Mouse (Mus musculus) neural tube, embryonic 13.5 days (tissue): ENCODE data around the gene Xrcc5. TPM values are rescaled to one million over a fixed set of nuclear protein-coding genes. Genes with fewer than 3 reads are reported as not detected.

ENCODE experiments used
- ATAC-seq: fragments of 200-750 bp; cut with Nextera tagmentation; 2 replicates; pipeline ENCODE4 v1.8.0; 2017; ENCODE audit warnings: low read depth, mild to moderate bottlenecking, moderate TSS enrichment, moderate library complexity
- H3K27ac ChIP-seq: fragments of 300-500 bp; sonication (generic); replicated peaks from 2 replicates; pipeline ENCODE4 v1.5.1; 2015; ENCODE audit warnings: moderate library complexity, mild to moderate bottlenecking, inconsistent platforms
- H3K27me3 ChIP-seq: fragments of 300-500 bp; sonication (generic); 2 replicates; pipeline ENCODE4 v1.6.1; 2015; ENCODE audit warnings: mild to moderate bottlenecking, inconsistent platforms
- H3K36me3 ChIP-seq: fragments of 300-500 bp; sonication (generic); 2 replicates; pipeline ENCODE4 v1.6.1; 2015; ENCODE audit warnings: mild to moderate bottlenecking, inconsistent platforms
- H3K4me1 ChIP-seq: fragments of 300-500 bp; sonication (generic); replicated peaks from 2 replicates; pipeline ENCODE4 v1.6.1; 2015; ENCODE audit warnings: inconsistent platforms
- H3K4me2 ChIP-seq: fragments of 300-500 bp; sonication (generic); 2 replicates; pipeline ENCODE4 v1.6.1; 2015; ENCODE audit warnings: inconsistent platforms, mild to moderate bottlenecking, moderate library complexity
- H3K4me3 ChIP-seq: fragments of 300-500 bp; sonication (generic); 2 replicates; pipeline ENCODE4 v1.5.1; 2015; ENCODE audit warnings: mild to moderate bottlenecking, inconsistent platforms
- H3K9ac ChIP-seq: fragments of 300-500 bp; sonication (generic); 2 replicates; pipeline ENCODE4 v1.6.1; 2015; ENCODE audit warnings: moderate library complexity, mild to moderate bottlenecking, inconsistent platforms
- H3K9me3 ChIP-seq: fragments of 300-500 bp; sonication (generic); 2 replicates; pipeline ENCODE4 v1.6.1; 2016; ENCODE audit warnings: inconsistent platforms
- WGBS: fragments of 180-500 bp; shearing (Covaris S2); methylation state at CpG from one replicate; pipeline ENCODE4 v1.1.7; 2015; 5-methylcytosine and 5-hydroxymethylcytosine counted together
- polyA plus RNA-seq: library from polyadenylated mRNA; unstranded; fragments of >200 nt; fragmentation: Nextera tagmentation; extraction: Ambion mirVana; gene quantifications from 2 replicates; pipeline ENCODE4 v1.2.1, GENCODE M21; 2015

Xrcc5 gene
- polyA plus RNA-seq, 1 experiment from 2014 or later, result 26.3 TPM

DNA sequence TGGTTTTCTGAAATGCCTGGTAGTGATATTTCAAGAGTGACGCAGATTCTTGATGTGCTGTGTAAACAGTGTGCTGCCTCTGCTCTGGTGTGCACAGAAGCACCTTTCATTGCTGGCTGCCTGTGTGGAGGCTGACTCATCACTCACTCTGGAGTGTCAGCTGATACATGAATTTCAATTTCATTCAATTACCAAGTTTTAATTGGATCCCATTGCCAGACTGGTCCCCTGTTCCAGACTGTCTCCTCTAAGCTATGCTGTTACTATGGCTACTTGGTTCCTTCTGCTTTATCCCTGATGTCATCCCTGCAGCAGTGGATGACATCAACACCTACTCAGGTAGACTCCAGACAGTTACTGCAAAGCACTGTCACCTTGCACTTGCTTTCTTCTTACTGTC, 65.3 kb downstream of the Xrcc5 start:
- H3K27me3 ChIP-seq, result no peaks in the 10 kb centered on the region
- peaks cover 12% of the 10 kb centered on the region for H3K4me1 ChIP-seq
- no peak overlapping the region for H3K4me3 ChIP-seq
- H3K36me3 ChIP-seq, result no peaks in the 10 kb centered on the region
- 56% methylated on average over 1 of the region's 1 CpGs for WGBS
- peak overlapping the region; percentile 74 for H3K27ac ChIP-seq
- no peak overlapping the region for H3K9ac ChIP-seq
- no peak overlapping the region for H3K4me2 ChIP-seq
- ATAC-seq, result peak; percentile 80
- no peaks in the 10 kb centered on the region for H3K9me3 ChIP-seq

DNA sequence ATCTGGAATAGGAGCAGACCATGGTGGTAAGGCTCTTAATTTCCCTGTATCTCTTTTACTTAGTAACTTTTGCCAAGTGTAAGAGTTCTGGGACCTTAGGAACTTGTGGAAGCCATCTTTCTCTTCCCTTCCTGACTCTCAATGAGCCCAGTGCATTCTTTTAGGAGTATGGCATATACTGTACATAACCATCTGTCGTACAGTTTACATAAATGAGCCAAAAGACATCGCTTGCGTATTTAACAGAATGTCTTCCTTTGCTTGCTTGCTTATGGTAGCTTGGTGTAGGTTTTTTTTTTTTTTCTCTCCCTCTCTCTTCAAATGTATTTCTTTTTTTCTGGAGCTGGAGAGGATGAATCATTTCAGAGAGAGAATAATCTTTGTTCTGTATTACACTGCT, 65.7 kb downstream of the Xrcc5 start:
- peaks cover 12% of the 10 kb centered on the region for H3K4me1 ChIP-seq
- no peaks in the 10 kb centered on the region for H3K27me3 ChIP-seq
- ATAC-seq, result no peak
- 87% methylated on average over 3 of the region's 3 CpGs for WGBS
- H3K9me3 ChIP-seq, result no peaks in the 10 kb centered on the region
- no peak overlapping the region for H3K4me3 ChIP-seq
- no peak overlapping the region for H3K4me2 ChIP-seq
- H3K9ac ChIP-seq, result no peak overlapping the region
- H3K27ac ChIP-seq, result peak overlapping the region; percentile 74
- no peaks in the 10 kb centered on the region for H3K36me3 ChIP-seq

DNA sequence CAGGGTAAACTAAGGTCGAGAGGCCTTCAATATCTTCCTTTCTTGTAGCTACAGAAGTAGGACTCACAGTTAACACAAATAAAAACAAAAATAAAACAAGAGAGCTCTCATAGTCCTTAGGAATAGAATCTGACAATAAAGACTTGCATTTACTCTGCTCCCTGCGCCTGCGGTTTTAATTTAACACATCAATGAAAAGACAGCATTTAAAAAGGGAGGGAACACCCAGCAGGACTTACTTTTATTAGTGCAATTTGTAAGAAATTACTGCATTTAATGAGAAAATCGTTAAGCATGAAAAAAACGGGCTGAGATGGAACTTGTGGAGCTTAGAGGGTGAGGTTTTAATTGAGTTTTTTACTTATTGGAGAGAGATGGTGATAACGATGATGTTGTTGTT, 66.4 kb downstream of the Xrcc5 start:
- 24% methylated on average over 6 of the region's 6 CpGs for WGBS
- no peak for ATAC-seq

GRCm38 (mm10) chr1:72374049-72374448, 66.8 kb downstream of the Xrcc5 start:
- peaks cover 12% of the 10 kb centered on the region for H3K4me1 ChIP-seq
- peak; percentile 57; the same call in 1 of the 2 replicates for ATAC-seq
- 36% methylated on average over 4 of the region's 4 CpGs for WGBS

More for the DNA sequence above, 66.4 kb downstream of the Xrcc5 start:
- Histone ChIP-seq H3K4me1 (peaks cover 12% of the 10 kb centered on the region), H3K4me2 (no peak overlapping the region), H3K27me3 (no peaks in the 10 kb centered on the region), H3K9me3 (no peaks in the 10 kb centered on the region), H3K4me3 (no peak overlapping the region), H3K27ac (peak overlapping the region; percentile 74), H3K9ac (no peak overlapping the region), H3K36me3 (no peaks in the 10 kb centered on the region)

GRCm38 (mm10) chr1:72378151-72378550, 70.9 kb downstream of the Xrcc5 start:
- no peak for ATAC-seq
- Histone ChIP-seq H3K27ac (no peak overlapping the region), H3K4me2 (no peak overlapping the region), H3K27me3 (no peaks in the 10 kb centered on the region), H3K9me3 (no peaks in the 10 kb centered on the region), H3K4me3 (no peak overlapping the region), H3K4me1 (peaks cover 4% of the 10 kb centered on the region; the same call in 1 of the 2 replicates), H3K36me3 (0 out of 2 replicates have a peak, but pooled peaks cover 5% of the 10 kb centered on the region), H3K9ac (no peak overlapping the region)
- 86% methylated on average over 4 of the region's 4 CpGs for WGBS

More at GRCm38 (mm10) chr1:72374049-72374448, 66.8 kb downstream of the Xrcc5 start:
- H3K27me3 ChIP-seq, result no peaks in the 10 kb centered on the region
- peak overlapping the region; percentile 71 for H3K27ac ChIP-seq
- H3K9me3 ChIP-seq, result no peaks in the 10 kb centered on the region
- no peak overlapping the region for H3K9ac ChIP-seq
- no peak overlapping the region for H3K4me3 ChIP-seq
- H3K4me2 ChIP-seq, result no peak overlapping the region
- H3K36me3 ChIP-seq, result no peaks in the 10 kb centered on the region

DNA sequence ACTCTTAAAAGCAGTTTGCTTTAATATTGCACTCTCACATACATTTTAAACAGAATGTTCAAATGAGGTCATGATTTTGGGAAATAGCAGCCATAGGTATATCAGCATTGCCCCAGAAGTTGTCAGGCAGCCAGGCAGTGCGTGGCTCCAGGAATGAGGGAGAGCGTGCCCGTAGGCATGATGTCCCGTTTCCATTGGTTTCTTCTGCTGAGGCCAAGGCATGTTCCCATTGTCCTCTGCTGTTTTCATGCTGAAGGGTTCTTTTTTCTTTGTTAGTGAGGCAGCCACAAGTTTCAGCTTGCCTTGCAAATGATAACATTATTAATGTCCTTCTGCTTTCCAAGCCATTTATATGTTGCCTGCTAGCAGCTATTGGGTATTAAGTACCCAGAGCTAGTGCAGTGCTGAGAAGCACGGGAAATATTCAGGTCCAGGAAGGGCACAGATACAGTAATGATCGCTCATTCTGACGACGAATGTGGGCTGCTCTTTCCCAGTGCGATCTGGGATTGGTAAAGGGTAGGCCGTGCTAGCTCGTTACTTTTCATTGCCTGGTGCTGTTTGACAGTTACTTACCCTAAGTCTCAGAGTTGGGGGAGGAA, 72.6 kb downstream of the Xrcc5 start:
- no peak; the same call in 1 of the 2 replicates for ATAC-seq
- Histone ChIP-seq H3K4me1 (no peaks in the 10 kb centered on the region), H3K36me3 (0 out of 2 replicates have a peak, but pooled peaks cover 5% of the 10 kb centered on the region), H3K27me3 (no peaks in the 10 kb centered on the region), H3K4me2 (no peak overlapping the region), H3K9ac (no peak overlapping the region), H3K9me3 (no peaks in the 10 kb centered on the region), H3K4me3 (no peak overlapping the region), H3K27ac (0 out of 2 replicates have a peak overlapping the region, but pooled peaks have one; percentile 33)
- WGBS, result 78% methylated on average over 11 of the region's 11 CpGs

DNA sequence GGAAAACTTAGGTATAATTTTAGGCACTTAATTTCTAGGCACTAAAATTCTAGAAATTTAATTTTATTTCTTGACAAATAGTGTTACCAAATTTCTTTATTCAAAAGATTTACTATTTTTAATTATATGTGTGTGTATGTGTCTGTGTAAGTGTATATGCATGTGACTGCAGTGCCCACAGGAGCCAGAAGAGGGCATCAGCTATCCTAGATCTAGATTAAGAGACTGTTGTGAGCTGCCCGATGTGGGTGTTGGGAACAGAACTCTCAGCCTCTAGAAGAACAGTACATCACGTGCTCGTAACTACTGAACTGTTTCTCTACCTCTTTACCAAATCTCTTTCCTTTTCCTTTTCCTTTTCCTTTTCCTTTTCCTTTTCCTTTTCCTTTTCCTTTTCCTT, 73.3 kb downstream of the Xrcc5 start:
- Histone ChIP-seq H3K4me3 (no peak overlapping the region), H3K9me3 (no peaks in the 10 kb centered on the region), H3K4me1 (no peaks in the 10 kb centered on the region), H3K36me3 (peaks cover 9% of the 10 kb centered on the region), H3K9ac (no peak overlapping the region), H3K27me3 (no peaks in the 10 kb centered on the region), H3K27ac (no peak overlapping the region), H3K4me2 (no peak overlapping the region)
- no peak for ATAC-seq
- WGBS, result 98% methylated on average over 3 of the region's 3 CpGs

DNA sequence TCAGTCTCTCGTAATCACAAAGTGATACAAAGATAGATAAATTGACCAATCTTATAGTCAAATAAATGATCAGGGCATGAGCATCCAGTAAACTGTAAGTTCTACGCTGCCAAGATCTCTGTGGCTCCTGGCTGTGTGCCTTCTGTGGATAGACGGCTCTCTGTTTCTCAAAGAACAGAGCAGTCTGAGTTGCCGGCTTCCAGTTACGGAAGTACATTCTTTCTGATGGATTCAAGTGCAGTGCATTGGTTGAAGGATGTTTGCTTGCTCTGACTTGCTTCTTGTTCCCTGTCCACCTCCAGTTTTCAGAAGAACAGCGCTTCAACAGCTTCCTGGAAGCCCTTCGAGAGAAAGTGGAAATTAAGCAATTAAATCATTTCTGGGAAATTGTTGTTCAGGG, 75.8 kb downstream of the Xrcc5 start:
- H3K27ac ChIP-seq, result no peak overlapping the region
- peaks cover 28% of the 10 kb centered on the region for H3K36me3 ChIP-seq
- H3K4me1 ChIP-seq, result no peaks in the 10 kb centered on the region
- H3K9ac ChIP-seq, result no peak overlapping the region
- no peaks in the 10 kb centered on the region for H3K9me3 ChIP-seq
- WGBS, result 93% methylated on average over 7 of the region's 7 CpGs
- no peak for ATAC-seq
- no peak overlapping the region for H3K4me2 ChIP-seq
- H3K27me3 ChIP-seq, result no peaks in the 10 kb centered on the region
- H3K4me3 ChIP-seq, result no peak overlapping the region

DNA sequence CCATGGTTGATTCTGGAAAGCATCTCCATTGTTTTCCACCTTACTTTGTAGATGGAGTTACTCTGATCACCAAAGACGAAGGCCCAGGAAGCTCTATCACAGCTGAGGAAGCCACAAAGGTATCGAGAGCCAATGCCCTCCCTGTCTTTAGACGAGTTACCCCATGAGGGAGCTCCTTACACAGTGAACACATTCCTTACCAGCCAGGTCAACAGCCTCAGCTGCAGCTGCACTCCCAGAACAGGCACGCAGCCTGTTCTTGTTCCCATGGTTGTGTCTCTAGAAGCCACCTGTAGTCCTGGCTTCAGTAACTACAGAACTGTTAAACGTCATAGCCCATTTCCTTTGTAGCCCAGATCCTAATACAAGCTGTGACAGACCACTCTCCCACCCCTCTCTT, 76.4 kb downstream of the Xrcc5 start:
- Histone ChIP-seq H3K4me3 (no peak overlapping the region), H3K4me2 (no peak overlapping the region), H3K4me1 (no peaks in the 10 kb centered on the region), H3K27ac (no peak overlapping the region), H3K9me3 (no peaks in the 10 kb centered on the region), H3K9ac (no peak overlapping the region), H3K27me3 (no peaks in the 10 kb centered on the region), H3K36me3 (peaks cover 29% of the 10 kb centered on the region)
- ATAC-seq, result no peak
- WGBS, result 76% methylated on average over 5 of the region's 5 CpGs

DNA sequence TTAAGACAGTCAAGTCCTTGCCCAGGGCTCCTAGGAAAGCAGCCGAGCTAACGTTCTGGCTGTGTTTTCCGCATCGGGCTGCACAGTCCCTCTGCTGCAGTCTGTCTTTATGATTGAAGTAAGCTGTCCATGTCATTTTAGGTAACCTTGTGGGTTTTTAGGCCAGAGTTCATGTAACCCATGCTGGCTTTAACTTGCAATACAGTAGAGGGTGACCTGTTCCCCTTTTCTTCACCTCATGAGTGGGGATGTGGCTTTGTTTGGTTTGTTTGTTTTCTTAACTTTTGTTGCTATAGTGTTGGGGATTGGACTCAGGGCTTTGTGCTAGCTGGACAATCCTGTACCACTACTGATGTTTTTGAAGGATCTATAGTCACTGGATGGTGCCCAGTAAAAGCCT, 83.2 kb downstream of the Xrcc5 start:
- WGBS, result 69% methylated on average over 4 of the region's 4 CpGs
- H3K9ac ChIP-seq, result no peak overlapping the region
- no peak overlapping the region for H3K4me2 ChIP-seq
- H3K36me3 ChIP-seq, result peaks cover 30% of the 10 kb centered on the region
- no peaks in the 10 kb centered on the region for H3K4me1 ChIP-seq
- no peak overlapping the region for H3K4me3 ChIP-seq
- H3K9me3 ChIP-seq, result no peaks in the 10 kb centered on the region
- H3K27ac ChIP-seq, result no peak overlapping the region
- H3K27me3 ChIP-seq, result no peaks in the 10 kb centered on the region
- no peak for ATAC-seq

DNA sequence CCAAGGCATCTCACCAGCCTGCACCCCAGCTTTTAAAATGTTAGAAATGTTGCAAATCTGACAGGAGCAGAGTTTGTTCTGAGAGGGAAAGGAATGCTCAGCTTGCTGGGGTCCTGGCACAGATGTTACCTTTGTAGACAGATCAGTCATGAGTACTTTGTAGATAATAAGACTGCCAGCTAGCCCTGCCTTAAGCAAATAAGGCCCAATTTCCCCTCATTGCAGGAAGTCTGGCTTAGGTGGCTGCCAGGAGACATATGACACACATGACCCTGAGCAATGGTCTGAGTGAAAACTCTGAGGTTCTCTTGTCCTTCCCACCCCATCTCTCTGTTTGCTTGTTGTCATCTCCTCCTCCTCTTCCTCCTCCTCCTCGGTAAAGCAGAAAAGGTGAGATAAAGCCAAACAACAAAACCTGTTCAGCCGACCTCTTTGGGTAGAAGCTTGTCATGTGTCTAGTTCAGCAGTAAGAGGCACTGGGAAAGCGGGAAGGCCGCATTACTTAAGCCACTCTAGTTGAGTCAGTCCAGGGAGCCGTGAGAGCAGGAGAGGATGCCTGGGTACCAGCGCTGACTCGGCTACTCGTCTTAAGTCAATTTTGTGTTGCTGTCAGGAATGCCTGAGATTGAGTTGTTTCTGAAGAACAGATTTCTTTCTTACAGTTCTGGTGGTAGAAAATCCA, 92.6 kb downstream of the Xrcc5 start:
- Histone ChIP-seq H3K27ac (no peak overlapping the region), H3K9ac (no peak overlapping the region), H3K4me1 (peaks cover 21% of the 10 kb centered on the region), H3K27me3 (no peaks in the 10 kb centered on the region), H3K4me2 (no peak overlapping the region), H3K36me3 (peaks cover 22% of the 10 kb centered on the region), H3K4me3 (no peak overlapping the region), H3K9me3 (no peaks in the 10 kb centered on the region)
- 91% methylated on average over 8 of the region's 8 CpGs for WGBS
- no peak for ATAC-seq

GRCm38 (mm10) chr1:72400616-72401015, 93.4 kb downstream of the Xrcc5 start:
- Histone ChIP-seq H3K4me1 (peaks cover 21% of the 10 kb centered on the region), H3K36me3 (peaks cover 15% of the 10 kb centered on the region), H3K4me2 (no peak overlapping the region), H3K9me3 (no peaks in the 10 kb centered on the region), H3K9ac (no peak overlapping the region), H3K4me3 (no peak overlapping the region), H3K27me3 (no peaks in the 10 kb centered on the region), H3K27ac (peak overlapping the region; percentile 74; the same call in 1 of the 2 replicates)
- ATAC-seq, result no peak
- 78% methylated on average over 9 of the region's 9 CpGs for WGBS
